Mouse (Mus musculus): Measurements from ENCODE around the gene Tas1r2.

The Tas1r2 gene

GRCm38 (mm10) chr4:139637847-139638246 is 15.5 kb upstream of the Tas1r2 start:
- in situ Hi-C loops (cut with MboI; ENCODE audit: low sequenced_read_pairs), result loop anchor here (10.0 kb wide), 1 partner anchor 143 kb away; no protein-coding TSS in a partner anchor

DNA sequence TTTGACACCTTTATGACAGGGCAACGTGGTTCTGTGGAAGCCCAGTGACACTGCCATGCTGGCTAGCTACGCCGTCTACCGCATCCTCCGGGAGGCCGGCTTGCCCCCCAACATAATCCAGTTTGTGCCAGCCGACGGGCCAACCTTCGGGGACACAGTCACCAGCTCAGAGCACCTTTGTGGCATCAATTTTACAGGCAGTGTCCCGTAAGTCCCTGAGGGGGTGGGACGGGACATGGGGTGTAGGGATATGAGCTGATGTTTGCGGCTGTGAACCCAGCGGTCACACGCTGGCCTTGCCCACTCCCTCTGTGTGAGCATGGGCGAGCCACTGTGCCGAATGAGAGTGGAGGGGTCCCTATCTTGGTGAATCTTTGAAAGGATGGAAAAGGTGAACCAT is 15.0 kb upstream of the Tas1r2 start:
- in situ Hi-C loops (cut with MboI; ENCODE audit: low sequenced_read_pairs), result loop anchor here (10.0 kb wide), 1 partner anchor 144 kb away; no protein-coding TSS in a partner anchor

DNA sequence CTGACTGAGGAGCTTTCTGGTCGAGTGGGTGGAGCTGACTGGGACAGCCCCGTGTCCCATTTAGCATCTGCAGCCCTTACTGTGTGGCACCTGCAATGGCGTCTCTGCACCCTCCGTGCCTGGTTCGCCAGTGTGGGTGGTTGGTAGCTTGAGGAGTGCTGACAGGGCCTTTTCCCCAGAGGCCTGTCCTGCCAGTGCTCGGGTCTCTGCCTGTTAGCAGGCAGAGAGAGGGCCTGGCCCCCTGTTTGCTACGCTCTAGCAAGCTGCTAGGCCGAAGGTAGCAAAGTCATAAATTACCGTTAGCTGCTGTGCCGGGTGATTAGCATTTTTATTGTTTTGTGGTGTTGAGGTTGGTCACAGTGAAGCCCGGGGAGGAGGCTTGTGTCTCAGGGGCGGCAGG is 13.5 kb upstream of the Tas1r2 start:
- in situ Hi-C loops (cut with MboI; ENCODE audit: low sequenced_read_pairs), result loop anchor here (10.0 kb wide), 1 partner anchor 145 kb away; no protein-coding TSS in a partner anchor

DNA sequence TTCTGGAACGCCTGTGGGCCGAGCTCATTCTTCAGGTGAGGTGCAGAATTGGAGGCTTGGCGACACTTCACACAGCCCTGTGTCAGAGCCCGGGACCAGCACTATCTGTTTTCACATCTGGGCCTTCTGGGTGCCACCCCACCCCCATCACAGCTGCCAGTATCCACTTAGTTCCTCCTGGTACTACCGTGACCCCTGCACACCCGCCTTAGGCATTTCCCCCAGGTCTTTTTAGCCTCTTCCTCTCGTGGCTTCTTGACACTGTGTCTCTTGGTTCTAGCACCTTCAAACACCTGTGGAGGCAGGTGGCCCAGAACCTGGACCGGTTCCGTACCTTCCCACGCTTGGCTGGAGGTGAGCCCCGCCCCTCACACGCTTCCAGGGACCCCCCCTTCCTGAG is 13.0 kb upstream of the Tas1r2 start:
- in situ Hi-C loops (cut with MboI; ENCODE audit: low sequenced_read_pairs), result no loop called here

DNA sequence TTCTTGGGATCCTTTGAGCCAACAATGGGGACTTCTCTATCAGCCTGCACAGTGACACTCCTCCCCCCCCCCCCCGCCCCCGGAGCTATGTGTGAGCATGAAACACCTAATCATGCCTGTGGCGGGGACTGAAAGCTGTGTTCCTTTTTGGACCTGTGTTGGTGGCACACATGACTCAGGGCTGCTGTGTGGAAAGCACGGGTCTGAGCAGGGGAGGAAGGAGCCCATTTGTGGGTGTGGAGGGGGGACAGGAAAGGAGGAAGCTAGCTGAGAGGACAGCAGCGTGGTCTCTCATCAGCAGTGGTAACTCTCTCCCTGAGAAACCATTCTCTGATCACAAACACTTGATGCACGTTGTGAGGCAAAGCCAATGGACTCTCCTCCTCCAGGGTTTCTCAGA is 12.6 kb upstream of the Tas1r2 start:
- in situ Hi-C loops (cut with MboI; ENCODE audit: low sequenced_read_pairs), result no loop called here

- in situ Hi-C loops (cut with MboI; ENCODE audit: low sequenced_read_pairs), result no loop called here
These were observed 11.4 kb upstream of the Tas1r2 start for GRCm38 (mm10) chr4:139641829-139642425.

DNA sequence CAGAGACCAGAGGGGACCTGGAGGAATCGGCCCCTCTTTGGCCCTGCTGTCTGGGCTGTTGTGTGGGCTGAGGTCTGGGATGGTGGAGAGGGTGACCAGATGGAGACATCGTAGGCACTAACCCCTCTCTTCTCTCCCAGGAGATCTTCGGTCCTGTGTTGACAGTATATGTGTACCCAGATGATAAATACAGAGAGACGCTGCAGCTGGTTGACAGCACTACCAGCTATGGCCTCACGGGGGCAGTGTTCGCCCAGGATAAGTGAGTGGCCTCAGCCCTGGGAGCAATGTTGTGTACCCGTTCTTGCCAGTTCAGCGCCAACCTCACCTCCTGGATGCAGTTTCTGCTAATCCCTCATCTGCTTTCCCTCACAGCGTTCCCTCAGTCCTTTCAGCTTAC is 9.4 kb upstream of the Tas1r2 start:
- in situ Hi-C loops (cut with MboI; ENCODE audit: low sequenced_read_pairs), result no loop called here

DNA sequence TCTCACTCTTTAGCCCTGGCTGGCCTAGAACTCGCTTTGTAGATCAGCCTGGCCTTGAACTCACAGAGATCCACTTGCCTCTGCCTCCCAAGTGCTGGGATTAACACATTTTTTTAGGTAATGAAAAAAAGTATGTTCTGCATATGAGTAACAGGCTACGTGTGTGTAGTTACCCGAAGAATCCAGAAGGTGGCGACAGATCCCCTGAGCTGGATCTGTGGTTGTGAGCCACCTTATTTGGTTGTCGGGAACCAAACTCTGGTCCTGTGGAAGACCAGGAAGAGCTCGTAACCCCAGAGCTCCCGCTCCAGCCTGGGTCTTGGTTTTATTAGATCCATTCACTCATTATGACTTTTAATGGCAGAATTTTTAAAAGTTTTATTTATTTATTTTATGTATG is 6.4 kb upstream of the Tas1r2 start:
- in situ Hi-C loops (cut with MboI; ENCODE audit: low sequenced_read_pairs), result no loop called here

DNA sequence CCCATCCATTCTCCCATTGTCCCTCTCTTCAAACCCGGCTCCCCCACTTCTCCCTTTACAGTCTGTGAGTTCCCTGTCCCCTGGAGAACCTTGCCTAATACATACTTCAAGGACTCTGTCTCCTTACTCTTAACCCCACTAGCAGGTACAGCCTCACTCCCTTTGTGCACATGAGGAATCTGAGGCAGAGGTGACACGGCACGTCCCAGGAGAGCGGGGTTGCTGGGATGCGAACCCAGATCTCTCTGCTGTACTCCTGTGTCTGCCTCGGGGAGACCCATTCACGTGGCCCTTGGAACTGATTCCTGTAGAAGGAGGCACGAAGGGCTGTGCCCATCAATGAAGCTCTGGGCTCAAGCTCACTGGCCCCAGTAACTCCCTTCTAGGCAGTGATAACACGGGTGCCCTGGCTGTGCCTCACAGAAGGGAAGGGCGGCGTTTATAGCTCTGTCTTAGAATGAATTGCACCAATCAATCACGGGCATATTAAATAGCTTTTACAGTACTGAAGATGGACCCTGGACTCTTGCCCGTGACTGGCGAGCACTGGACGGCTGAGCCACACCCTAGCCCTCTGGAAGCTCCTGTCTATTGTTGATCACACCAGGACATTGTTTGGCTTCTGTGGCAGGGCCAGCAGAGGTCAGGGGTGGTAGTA is 3.1 kb upstream of the Tas1r2 start:
- in situ Hi-C loops (cut with MboI; ENCODE audit: low sequenced_read_pairs), result no loop called here

- in situ Hi-C loops (cut with MboI; ENCODE audit: low sequenced_read_pairs), result no loop called here
These were observed 2.4 kb upstream of the Tas1r2 start for GRCm38 (mm10) chr4:139650907-139651306.

- in situ Hi-C loops (cut with MboI; ENCODE audit: low sequenced_read_pairs), result no loop called here
These were observed 8.6 kb downstream of the Tas1r2 start for GRCm38 (mm10) chr4:139661897-139662296.

GRCm38 (mm10) chr4:139667632-139668031 is 14.3 kb downstream of the Tas1r2 start:
- in situ Hi-C loops (cut with MboI; ENCODE audit: low sequenced_read_pairs), result no loop called here

DNA sequence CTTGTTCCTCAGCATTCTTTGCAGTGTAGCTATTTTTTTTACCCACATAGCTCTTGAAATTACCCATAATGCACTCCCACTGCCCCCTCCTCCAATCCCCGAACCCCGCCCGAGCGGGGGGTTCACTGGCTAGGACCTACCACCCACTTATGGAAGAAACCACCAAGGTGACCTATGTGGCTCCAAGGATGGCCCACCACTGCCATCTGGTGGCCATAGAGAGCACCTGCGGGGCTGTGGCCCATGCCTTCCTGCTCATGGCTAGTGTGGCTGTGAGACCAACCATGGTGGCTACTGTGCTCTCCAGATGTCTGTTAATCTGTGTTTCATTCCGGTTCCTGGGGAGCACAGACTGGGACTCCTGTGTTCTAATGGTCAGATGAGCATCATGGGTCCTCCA is 16.5 kb downstream of the Tas1r2 start:
- in situ Hi-C loops (cut with MboI; ENCODE audit: low sequenced_read_pairs), result no loop called here

- in situ Hi-C loops (cut with MboI; ENCODE audit: low sequenced_read_pairs), result loop anchor here (25.0 kb wide), 1 partner anchor 187 kb away; no protein-coding TSS in a partner anchor
These were observed 22.4 kb downstream of the Tas1r2 start for GRCm38 (mm10) chr4:139675696-139676095.

- in situ Hi-C loops (cut with MboI; ENCODE audit: low sequenced_read_pairs), result loop anchor here (25.0 kb wide), 1 partner anchor 178 kb away; no protein-coding TSS in a partner anchor
These were observed 30.6 kb downstream of the Tas1r2 start for GRCm38 (mm10) chr4:139683728-139684638.

DNA sequence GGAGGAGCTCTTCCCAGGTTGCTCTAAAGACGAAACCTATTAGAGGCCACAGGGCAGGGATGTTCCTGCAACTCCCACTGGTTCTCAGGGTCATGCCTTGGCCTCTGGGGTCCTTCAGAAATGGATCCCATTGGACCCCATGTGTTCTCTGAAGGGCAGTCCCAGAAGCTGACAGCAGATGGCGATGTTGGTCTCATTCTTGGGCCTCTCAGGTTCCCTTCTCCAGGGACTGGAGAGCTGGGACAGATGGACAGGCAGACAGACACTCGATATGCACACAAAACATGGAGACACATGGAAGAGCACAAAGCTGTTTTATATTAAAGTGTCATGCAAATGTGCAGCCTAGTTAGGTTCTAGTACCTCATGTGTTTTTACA is 31.3 kb downstream of the Tas1r2 start:
- in situ Hi-C loops (cut with MboI; ENCODE audit: low sequenced_read_pairs), result loop anchor here (25.0 kb wide), 1 partner anchor 178 kb away; no protein-coding TSS in a partner anchor

DNA sequence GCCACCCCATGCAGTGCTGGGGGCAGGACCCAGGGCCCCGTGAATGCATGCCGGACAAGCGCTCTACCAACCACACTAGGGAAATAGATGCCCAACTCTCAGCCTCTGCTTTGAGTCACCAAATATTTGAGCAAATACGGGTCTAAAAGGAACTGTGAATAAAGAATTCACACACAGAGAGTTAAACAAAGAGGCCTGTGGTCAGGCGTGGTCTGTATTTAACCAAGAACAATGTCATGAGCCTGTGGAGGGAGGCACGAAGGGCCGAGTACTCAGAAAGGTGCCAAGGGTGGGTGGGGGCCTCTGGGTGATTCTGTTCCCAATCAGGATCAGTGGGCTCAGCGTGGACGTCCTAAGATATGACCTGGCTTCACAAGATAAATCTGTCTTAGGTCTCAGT is 34.7 kb downstream of the Tas1r2 start:
- in situ Hi-C loops (cut with MboI; ENCODE audit: low sequenced_read_pairs), result loop anchor here (25.0 kb wide), 1 partner anchor 174 kb away; no protein-coding TSS in a partner anchor

- in situ Hi-C loops (cut with MboI; ENCODE audit: low sequenced_read_pairs), result loop anchor here (25.0 kb wide), 1 partner anchor 173 kb away; no protein-coding TSS in a partner anchor
These were observed 36.4 kb downstream of the Tas1r2 start for GRCm38 (mm10) chr4:139689627-139690269.

DNA sequence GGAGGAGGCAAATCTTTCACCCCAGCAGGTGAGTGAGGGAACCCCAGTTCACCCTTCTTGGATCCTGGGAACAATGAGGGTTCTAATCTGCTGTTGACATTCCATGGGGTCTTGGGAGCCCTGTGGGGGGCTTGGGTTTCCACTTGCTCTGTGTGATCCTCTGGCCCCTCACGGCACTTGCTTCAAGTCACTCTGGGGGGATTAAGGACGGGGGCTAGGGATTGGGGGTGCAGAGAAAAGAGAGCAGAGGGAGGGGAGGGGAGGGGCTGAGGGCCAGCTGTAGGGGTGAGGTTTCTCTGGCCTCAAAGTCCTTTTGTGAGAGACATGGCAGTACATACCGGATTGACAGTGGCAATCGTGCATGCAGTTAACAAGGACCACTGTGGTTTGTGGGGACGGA is 40.0 kb downstream of the Tas1r2 start:
- in situ Hi-C loops (cut with MboI; ENCODE audit: low sequenced_read_pairs), result loop anchor here (25.0 kb wide), 1 partner anchor 169 kb away; no protein-coding TSS in a partner anchor

DNA sequence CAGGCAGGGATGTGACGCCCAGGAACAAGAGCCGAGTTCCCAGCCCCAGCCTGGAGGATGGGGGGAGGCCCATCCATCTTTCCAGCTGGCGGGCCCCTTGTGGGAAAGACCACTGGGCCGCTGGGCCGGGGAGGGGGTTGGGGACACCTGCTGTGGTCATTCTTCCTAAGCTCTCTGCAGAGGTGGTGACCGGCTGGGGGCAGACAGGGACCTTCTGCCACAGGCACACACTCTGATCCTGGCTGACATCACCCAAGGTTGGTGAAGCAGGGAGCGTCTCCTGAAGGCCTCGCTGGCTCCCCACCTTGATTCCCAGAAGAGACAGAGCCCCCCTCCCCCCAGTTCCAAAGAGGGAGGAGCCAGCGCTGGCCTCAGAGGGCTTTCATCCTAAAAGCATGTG is 44.4 kb downstream of the Tas1r2 start:
- in situ Hi-C loops (cut with MboI; ENCODE audit: low sequenced_read_pairs), result loop anchor here (25.0 kb wide), 1 partner anchor 165 kb away; no protein-coding TSS in a partner anchor

DNA sequence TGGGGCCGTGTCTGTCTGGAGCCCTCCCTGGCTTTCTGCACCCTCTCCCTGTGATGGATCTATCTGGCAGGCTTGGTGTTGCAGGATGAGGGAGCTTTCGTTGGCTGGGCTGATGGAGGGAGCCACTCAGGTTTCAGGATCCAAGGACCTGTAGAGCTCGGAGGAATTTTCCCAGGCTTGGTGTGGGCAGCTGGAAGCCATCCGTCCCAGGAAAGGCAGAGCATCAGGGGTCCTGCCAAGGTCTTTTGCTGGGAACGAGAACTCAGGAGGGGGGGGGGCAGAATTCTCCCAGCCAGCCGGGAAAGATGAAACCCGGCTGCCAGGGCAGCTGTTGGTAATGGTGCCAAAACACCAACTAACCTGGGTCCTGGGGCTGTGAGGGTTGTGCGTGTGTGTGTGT is 45.3 kb downstream of the Tas1r2 start:
- in situ Hi-C loops (cut with MboI; ENCODE audit: low sequenced_read_pairs), result loop anchor here (25.0 kb wide), 1 partner anchor 164 kb away; no protein-coding TSS in a partner anchor

Measured in CH12F3 (cell line).